Mouse (Mus musculus) adrenal gland, adult 2 months (tissue): ENCODE measurements around the gene Trim50. TPM values are rescaled to one million over a fixed set of nuclear protein-coding genes. Genes with fewer than 3 reads are reported as not detected.

Experiments used
- DNase-seq: peaks from one replicate; pipeline ENCODE4 v3.0.0; 2021
- microRNA-seq, 2 experiments: library from miRNA; unstranded; fragments of <30 nt; microRNA quantifications; one replicate each; pipeline ENCODE4 v1.2.0; 2021
- polyA plus RNA-seq: library from polyadenylated mRNA; depleted of rRNA; stranded (reverse); fragments of >200 nt; gene quantifications from 2 replicates; pipeline ENCODE4 v1.2.3, GENCODE M21; 2012; rRNA removed
- total RNA-seq, 2 experiments: library from RNA; stranded (reverse); gene quantifications; 2 replicates each; pipeline ENCODE4 v1.2.3; 2021

The Trim50 gene
- total and polyA plus RNA-seq, 3 experiments, result not detected

DNA sequence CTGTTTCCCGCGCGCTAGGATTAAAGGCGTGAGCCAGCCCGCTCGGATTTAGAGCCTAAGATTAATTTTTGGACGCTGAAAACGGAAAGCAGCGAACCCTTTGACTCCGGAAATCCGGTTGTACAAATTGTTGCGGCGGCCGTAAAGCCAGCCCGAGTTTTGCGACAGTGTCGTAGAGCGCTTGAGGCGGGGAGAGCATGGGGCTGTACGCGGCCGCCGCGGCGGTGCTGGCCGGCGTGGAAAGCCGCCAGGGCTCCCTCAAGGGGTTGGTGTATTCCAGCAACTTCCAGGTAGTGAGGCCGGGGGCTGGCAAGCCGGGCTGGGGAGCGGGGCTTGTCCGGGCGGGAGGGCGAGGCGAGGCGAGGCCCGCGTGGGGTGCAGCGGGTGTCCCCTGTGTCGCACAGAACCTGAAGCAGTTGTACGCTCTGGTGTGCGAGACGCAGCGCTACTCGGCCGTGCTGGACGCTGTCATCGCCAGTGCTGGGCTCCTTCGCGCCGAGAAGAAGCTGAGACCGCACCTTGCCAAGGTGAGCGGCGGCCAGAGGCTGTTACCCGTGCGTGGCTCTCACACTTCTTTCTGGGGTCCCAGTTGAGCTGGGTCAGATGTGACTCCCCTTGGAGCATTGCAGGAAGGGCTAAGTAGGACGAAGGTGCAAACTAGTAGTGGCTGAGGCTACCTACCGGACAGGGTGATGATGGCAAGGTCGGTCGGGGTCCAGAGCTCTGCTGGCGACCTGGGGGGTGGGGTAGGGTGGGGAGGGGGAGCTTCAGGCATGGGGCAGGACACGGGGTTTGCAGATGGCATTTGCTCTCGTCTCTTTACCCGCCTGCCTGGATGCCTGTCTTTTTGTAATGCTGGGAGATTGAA is 16.9 kb downstream of the Trim50 start, which contains the start of gene Nsun5:
Gene Nsun5, plus strand, starts transcription at position 167 of the 868 bp plus-strand sequence.
- peak; percentile 95 for DNase-seq

GRCm38 (mm10) chr5:135371195-135371594 is 18.1 kb downstream of the Trim50 start:
- no peak for DNase-seq

- DNase-seq, result no peak
Measured at GRCm38 (mm10) chr5:135373601-135374000, 20.5 kb downstream of the Trim50 start.

GRCm38 (mm10) chr5:135375167-135375566 is 22.1 kb downstream of the Trim50 start:
- peak; percentile 56 for DNase-seq

DNA sequence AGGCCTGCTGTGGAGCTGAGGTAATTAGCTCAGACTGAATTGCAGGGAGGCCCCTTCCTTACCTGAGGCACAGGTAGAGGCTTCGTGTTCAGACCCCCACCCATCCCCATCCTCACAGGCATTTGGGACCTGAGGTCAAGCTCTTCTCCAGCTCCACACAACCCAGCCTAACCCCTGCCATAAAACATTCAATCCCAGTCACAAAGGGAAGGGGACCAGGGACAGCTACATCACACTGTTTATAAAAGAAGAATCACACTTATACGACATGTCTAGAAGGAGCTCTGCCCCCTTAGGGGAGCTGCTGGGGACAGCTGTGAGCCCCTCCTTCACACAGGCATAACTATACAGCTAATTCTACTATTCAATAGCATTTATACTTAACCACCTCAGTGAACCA is 23.2 kb downstream of the Trim50 start:
- DNase-seq, result no peak

GRCm38 (mm10) chr5:135380681-135381080 is 27.6 kb downstream of the Trim50 start:
- DNase-seq, result no peak

- peak; percentile 50 for DNase-seq
Measured at GRCm38 (mm10) chr5:135381356-135381925, 28.3 kb downstream of the Trim50 start.

DNA sequence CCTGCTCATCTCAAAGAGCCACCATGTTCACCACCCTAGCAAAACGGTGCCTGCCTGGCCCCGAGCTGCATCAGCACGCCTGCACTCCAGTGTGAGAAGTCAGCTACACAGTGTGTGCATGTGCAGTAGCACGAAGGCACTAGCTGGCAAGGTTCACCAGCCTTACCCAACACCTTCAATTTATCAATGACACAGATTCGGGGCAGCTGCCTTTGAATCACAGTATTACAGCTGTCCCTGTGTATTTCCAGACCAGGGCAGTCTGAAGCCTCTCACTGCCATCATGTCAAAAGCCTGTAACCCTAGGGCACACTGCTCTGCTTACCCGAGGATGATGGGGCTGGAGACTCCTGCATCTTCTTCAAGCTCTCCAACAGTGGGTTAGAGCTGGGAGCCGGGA is 29.7 kb downstream of the Trim50 start:
- peak; percentile 41 for DNase-seq

DNA sequence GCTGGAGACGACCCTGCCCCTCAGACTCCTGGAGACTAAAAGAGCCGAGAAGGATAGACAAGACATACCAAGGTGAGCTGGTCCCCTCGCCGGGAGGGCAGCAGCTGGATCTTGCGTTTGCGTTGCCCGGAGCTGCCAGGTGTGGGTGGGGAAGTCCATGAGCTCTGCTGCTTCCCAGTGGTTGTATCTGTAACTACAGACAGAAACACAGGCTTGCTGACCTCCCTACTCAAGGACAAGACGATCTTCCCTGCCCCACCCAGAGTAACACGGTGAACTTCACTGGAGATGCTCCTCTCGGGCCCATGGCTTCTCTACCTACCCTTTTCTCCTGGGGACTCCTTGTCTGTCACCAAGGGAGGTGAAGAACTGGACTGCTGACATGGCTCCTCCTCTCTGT is 30.7 kb downstream of the Trim50 start:
- no peak for DNase-seq

GRCm38 (mm10) chr5:135394004-135394823 is 41.1 kb downstream of the Trim50 start, which contains the start of gene Pom121:
TSS of gene Pom121 (minus strand) at chr5:135394546.
- DNase-seq, result peak; percentile 90

DNA sequence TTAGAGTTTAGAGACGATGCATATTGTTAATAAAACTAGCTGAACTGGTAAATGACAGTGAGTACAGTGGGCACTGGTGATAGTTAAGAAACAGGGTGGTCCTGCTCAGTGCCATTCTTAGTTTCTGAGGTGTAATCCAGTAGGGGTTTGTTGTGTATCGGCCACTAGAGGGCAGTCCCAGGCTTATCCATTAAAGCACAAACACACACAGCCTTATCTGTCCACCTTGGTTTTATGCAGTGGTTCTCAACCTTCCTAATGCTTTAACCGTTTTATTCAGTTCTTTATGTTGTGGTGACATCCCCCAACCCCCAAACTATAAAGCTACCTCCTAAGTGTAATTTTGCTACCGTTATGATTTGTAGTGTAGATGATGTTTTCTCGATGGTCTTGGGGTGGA is 42.7 kb downstream of the Trim50 start:
- peak; percentile 28 for DNase-seq

DNA sequence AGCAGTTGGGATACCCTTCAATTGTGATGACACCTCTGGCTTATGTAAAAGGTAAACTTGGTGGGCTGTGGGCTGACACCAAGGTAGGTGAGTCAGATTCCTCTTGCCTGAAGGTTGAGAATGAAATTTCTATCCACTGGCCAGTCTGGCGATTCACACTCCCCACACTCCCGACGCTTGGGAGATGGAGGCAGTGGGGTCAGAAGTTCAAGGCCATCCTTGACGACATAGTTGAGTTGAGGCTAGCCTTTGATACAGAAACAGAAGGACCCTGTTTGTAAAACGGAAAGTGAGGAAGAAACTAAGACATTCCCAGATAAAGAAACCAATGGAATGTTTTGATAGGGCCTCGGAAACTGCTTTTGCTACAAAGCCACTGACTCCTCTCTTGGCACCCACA is 46.3 kb downstream of the Trim50 start:
- no peak for DNase-seq

GRCm38 (mm10) chr5:135400244-135400643 is 47.1 kb downstream of the Trim50 start:
- peak; percentile 84 for DNase-seq

- no peak for DNase-seq
Measured at GRCm38 (mm10) chr5:135404623-135405022, 51.5 kb downstream of the Trim50 start.

- no peak for DNase-seq
Measured at GRCm38 (mm10) chr5:135405437-135405836, 52.3 kb downstream of the Trim50 start.

DNA sequence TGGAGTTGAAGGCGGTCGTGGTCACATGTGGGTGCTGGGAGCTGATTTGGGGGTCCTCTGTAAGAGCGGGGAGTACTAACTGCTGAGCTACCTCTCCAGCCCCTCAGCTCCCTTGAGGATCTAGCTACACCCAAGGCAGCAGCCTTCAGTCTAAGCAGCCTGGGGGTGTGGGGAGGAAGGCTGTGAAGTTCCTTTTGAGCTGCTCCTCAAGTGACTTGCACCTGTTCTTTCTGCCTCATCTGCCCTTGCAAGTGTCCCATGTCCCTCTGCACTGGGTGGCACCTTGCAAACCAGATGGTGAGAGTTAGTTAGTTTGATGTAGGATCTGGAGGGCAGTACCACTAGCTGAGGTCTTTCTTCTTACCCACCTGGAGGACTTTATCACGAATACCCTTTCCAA is 55.0 kb downstream of the Trim50 start:
- no peak for DNase-seq

DNA sequence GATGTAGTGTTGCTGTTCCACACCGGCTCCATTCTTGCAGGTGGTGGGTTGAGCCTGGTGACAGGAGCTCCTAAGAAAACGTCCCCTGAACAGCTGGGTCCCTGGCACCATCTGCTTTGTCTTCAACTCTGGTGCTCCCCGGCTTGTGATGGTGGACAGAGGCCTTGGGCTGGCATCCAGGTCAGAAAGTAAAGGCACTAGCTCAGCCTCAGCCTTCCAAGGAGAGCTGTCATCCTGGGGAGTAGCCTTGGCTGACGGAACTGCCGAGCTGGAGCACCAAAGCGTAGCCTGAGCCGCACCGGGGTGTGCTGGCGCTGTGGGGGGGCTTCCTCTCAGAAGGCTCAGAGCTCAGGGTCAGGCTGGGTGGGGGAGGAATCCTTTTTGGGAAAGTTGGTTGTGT is 57.2 kb downstream of the Trim50 start:
- DNase-seq, result peak; percentile 75

Small RNA genes within 50 kb of the gene (microRNA-seq; reads per million reads assigned to microRNA genes)
- 0.41 to 0.66 reads per million in 2 experiments for gene Mir7033

Other genes with a start within 250 kb of the Trim50 start
- 10 to 100 TPM; 22.7 to 35.9 TPM for gene Tbl2, start 203.6 kb upstream of the Trim50 start, total RNA-seq
- gene Tbl2, start 203.6 kb upstream of the Trim50 start, polyA plus RNA-seq, result 8.7 and 9.2 TPM in 2 replicates
- 10 to 100 TPM; 77.9 to 95.3 TPM for gene Bcl7b, start 185.0 kb upstream of the Trim50 start, total RNA-seq
- 52.4 and 79.9 TPM in 2 replicates for gene Bcl7b, start 185.0 kb upstream of the Trim50 start, polyA plus RNA-seq
- 10 to 100 TPM; 70.8 to 78.3 TPM for gene Baz1b, start 166.0 kb upstream of the Trim50 start, total RNA-seq
- 26.8 and 30.8 TPM in 2 replicates for gene Baz1b, start 166.0 kb upstream of the Trim50 start, polyA plus RNA-seq
- gene Fzd9, start 102.1 kb upstream of the Trim50 start, total RNA-seq, result 10 to 100 TPM in 1 of 2 experiments, 1 to 10 TPM in 1; 2.0 to 10.6 TPM
- 9.6 and 14.0 TPM in 2 replicates for gene Fzd9, start 102.1 kb upstream of the Trim50 start, polyA plus RNA-seq
- not detected for gene Fkbp6, start 3.3 kb upstream of the Trim50 start, total RNA-seq
- 0.08 TPM in 1 of 2 replicates, not detected in the other for gene Fkbp6, start 3.3 kb upstream of the Trim50 start, polyA plus RNA-seq
- 10 to 100 TPM; 16.8 to 23.0 TPM for gene Nsun5, start 16.7 kb downstream of the Trim50 start, total RNA-seq
- 34.1 and 35.0 TPM in 2 replicates for gene Nsun5, start 16.7 kb downstream of the Trim50 start, polyA plus RNA-seq
- 10 to 100 TPM; 18.7 to 23.3 TPM for gene Pom121, start 41.3 kb downstream of the Trim50 start, total RNA-seq
- gene Pom121, start 41.3 kb downstream of the Trim50 start, polyA plus RNA-seq, result 32.7 and 36.3 TPM in 2 replicates
- gene Hip1, start 191.8 kb downstream of the Trim50 start, total RNA-seq, result 10 to 100 TPM; 17.2 to 26.7 TPM
- 19.4 and 20.5 TPM in 2 replicates for gene Hip1, start 191.8 kb downstream of the Trim50 start, polyA plus RNA-seq
- not detected for gene Ccl26, start 210.3 kb downstream of the Trim50 start, total RNA-seq
- not detected in 2 replicates for gene Ccl26, start 210.3 kb downstream of the Trim50 start, polyA plus RNA-seq
- 1 to 10 TPM; 1.9 to 2.0 TPM for gene Ccl24, start 219.8 kb downstream of the Trim50 start, total RNA-seq
- 0.88 and 2.0 TPM in 2 replicates for gene Ccl24, start 219.8 kb downstream of the Trim50 start, polyA plus RNA-seq